Mouse (Mus musculus): ENCODE data around the gene Dusp8. TPM values are rescaled to one million over a fixed set of nuclear protein-coding genes. Genes with fewer than 3 reads are reported as not detected.

Dusp8 gene
- total RNA-seq (2023) = 1 to 10 TPM in 1 of 2 experiments, under 1 TPM in 1; 0.86 to 1.3 TPM

DNA sequence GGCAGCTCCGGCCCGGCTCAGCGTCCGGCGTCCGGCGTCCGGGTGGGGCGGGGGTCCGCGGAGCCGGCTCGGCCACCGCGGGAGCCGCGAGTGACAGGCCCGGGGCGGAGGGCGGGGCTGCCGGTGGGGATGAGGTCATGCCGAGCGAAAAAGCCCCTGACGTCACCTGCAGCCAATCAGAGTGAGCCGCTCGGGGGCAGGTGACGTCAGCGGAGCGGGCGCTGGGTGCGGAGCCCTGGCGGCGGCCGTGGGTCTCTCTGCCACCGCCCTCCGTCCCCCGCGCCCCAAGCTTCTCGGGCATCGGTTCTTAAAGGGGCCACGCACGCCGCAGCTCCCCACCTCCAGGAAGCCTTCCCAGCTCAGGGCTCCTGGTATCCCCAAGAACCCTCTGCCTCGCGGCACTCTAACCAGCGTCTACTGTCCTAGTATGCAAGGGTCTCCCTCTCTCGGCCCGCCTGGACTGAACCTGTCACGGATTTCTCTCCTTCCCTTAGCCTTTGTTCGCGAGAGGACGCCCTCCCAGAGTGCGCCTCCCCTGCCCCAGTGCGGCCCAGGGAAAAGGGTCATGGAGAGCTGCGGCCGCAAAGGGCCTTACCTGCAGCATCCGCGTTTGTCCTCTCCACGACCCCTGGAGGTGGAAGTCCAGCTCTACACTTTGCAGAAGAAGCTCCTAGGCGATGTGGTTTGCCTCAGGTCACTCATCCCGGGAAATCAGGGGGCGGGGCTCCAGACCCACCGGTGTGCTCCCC, at the start of gene Dusp8:
TSS of gene Dusp8 (minus strand) at position 661 of the 749 bp plus-strand sequence.

DNA sequence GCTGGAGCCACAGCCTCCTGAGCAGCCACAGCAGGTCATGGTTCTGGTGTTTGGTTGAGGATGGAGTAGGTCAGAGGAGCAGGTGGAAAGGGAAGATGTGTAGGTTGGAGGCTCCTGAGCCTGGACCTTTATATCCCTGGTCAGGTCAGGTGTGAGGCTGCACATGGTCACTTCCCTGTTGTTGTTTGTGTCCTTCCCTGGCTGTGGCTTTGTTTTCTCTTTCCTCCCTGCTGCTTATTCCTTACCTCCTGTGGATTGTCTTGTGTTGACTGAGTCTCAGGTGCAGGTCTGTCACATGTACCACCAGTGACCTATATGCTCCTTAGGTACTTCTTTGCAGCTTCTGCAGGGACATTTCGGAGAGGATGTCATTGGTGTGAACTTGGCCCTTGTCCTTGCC, 48.9 kb upstream of the Dusp8 start, which contains the start of gene Gm45337:
TSS of gene Gm45337 (minus strand) at position 101 of the 400 bp plus-strand sequence.

DNA sequence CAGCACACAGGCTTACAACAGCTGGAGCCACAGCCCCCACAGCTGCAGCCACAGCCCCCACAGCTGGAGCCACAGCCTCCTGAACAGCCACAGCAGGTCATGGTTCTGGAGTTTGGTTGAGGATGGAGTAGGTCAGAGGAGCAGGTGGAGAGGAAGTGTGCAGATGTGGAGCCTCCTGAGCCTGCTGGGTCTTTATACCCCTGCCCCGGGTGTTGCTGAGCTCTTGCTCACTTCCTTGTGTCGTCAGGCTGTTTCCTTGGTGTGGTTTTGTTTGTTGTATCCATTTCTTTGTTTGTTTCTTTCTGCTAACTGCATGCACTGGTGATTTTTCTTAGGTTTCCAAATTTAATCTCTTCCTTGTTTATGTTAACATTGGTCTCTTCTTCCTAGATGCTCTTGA, 40.3 kb upstream of the Dusp8 start, which contains the start of gene Gm39115:
TSS of gene Gm39115 (minus strand) at position 101 of the 400 bp plus-strand sequence.

DNA sequence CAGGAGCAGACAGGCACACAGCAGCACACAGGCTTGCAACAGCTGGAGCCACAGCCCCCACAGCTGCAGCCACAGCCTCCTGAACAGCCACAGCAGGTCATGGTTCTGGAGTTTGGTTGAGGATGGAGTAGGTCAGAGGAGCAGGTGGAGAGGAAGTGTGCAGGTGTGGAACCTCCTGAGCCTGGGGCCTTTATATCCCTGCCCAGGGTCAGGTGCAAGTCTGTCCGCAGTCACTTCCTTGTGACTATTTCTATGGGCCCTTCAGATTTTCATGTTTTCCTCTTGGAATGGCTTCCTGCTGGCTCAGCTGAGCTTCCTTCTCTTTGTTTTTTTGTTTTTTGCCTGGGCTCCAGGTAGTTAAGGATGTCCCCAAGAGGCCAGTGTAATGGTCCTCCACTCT, 25.0 kb upstream of the Dusp8 start, which contains the start of gene Gm45618:
TSS of gene Gm45618 (minus strand) at position 101 of the 400 bp plus-strand sequence.

DNA sequence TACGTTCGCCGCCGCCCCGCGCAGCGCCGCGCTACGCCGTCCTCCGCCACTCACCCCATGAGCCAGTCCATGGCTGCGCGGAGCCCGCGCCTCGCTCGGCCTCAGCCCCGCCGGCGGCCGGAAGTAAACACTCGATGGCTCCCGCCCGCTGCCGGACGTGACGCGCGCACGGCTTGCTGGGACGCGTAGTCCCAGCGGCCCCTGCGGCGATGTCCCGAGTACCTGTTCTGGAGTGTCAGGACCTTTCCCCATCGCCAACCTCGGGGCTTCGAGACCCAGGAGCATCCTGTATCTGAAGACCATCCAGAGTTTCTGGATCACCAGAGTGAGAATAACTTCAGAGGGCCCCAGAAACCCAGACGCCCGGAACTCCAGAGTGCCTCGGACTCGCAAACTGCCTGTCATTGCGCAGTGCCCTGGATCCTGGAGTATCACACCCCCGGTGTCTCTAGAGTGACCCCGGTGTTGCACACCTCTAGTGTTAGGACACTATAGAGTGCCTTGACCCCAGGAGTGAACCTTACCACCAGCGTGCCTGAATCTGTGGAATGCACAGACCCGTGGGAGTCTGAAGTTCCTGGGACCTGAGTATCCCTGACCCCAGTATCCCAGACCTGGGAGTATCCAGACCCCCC, 34.6 kb downstream of the Dusp8 start, which contains the start of gene Mob2:
TSS of gene Mob2 (minus strand) at position 135 of the 635 bp plus-strand sequence.

Other genes with a start within 250 kb of the Dusp8 start
- gene Tollip, start 177.3 kb downstream of the Dusp8 start, total RNA-seq (2023) = 10 to 100 TPM; 58.6 to 69.0 TPM
- not detected for gene Brsk2, start 146.1 kb downstream of the Dusp8 start, total RNA-seq (2023)
- 10 to 100 TPM; 38.2 to 38.6 TPM for gene Mob2, start 34.8 kb downstream of the Dusp8 start, total RNA-seq (2023)
- gene Gm45618, start 24.9 kb upstream of the Dusp8 start, total RNA-seq (2023) = not detected
- gene Gm39115, start 40.2 kb upstream of the Dusp8 start, total RNA-seq (2023) = not detected
- not detected for gene Gm45337, start 48.8 kb upstream of the Dusp8 start, total RNA-seq (2023)
- not detected for gene Gm29735, start 61.3 kb upstream of the Dusp8 start, total RNA-seq (2023)
- not detected for gene Gm4553, start 69.9 kb upstream of the Dusp8 start, total RNA-seq (2023)
- gene Krtap5-2, start 80.2 kb upstream of the Dusp8 start, total RNA-seq (2023) = not detected
- not detected for gene Gm10153, start 94.5 kb upstream of the Dusp8 start, total RNA-seq (2023)
- gene Krtap5-3, start 105.5 kb upstream of the Dusp8 start, total RNA-seq (2023) = not detected
- not detected for gene Gm7579, start 116.0 kb upstream of the Dusp8 start, total RNA-seq (2023)
- gene Krtap5-5, start 134.1 kb upstream of the Dusp8 start, total RNA-seq (2023) = not detected
- gene Gm40460, start 145.2 kb upstream of the Dusp8 start, total RNA-seq (2023) = not detected
- gene Gm2431, start 162.5 kb upstream of the Dusp8 start, total RNA-seq (2023) = not detected
- not detected for gene Gm4559, start 178.5 kb upstream of the Dusp8 start, total RNA-seq (2023)
- not detected for gene Krtap5-1, start 201.3 kb upstream of the Dusp8 start, total RNA-seq (2023)
- gene Krtap5-4, start 207.7 kb upstream of the Dusp8 start, total RNA-seq (2023) = not detected